Mouse (Mus musculus) midbrain, embryonic 16.5 days (tissue): ENCODE measurements at regions not wholly inside any gene's neighbourhood (a gene's known extent, or its start where the extent isn't known, plus 50 kb on each side); places are given as distances from the start of the nearest gene placed in this dataset.

ENCODE experiments used
- ATAC-seq: fragments of 200-750 bp; cut with Nextera tagmentation; 2 replicates; pipeline ENCODE4 v1.8.0; 2017; ENCODE audit warnings: moderate TSS enrichment
- H3K27ac ChIP-seq: fragments of 300-500 bp; sonication (generic); 2 replicates; pipeline ENCODE4 v1.5.1; 2014; ENCODE audit warnings: mild to moderate bottlenecking, low read length, mixed read lengths
- H3K27me3 ChIP-seq: fragments of 300-500 bp; sonication (generic); 2 replicates; pipeline ENCODE4 v1.6.1; 2014; ENCODE audit warnings: low read depth, low read length, mixed read lengths; ENCODE audit not compliant: control insufficient read depth, insufficient read depth
- H3K36me3 ChIP-seq: fragments of 300-500 bp; sonication (generic); 2 replicates; pipeline ENCODE4 v1.6.1; 2014; ENCODE audit warnings: mild to moderate bottlenecking, low read length, moderate library complexity, mixed read lengths; ENCODE audit not compliant: control insufficient read depth, insufficient read depth
- H3K4me1 ChIP-seq: fragments of 300-500 bp; sonication (generic); 2 replicates; pipeline ENCODE4 v1.6.1; 2014; ENCODE audit warnings: mild to moderate bottlenecking, low read length, mixed read lengths; ENCODE audit not compliant: control insufficient read depth, insufficient read depth
- H3K4me2 ChIP-seq: fragments of 300-500 bp; sonication (generic); 2 replicates; pipeline ENCODE4 v1.6.1; 2014; ENCODE audit warnings: mild to moderate bottlenecking, low read length, mixed read lengths
- H3K4me3 ChIP-seq: fragments of 300-500 bp; sonication (generic); 2 replicates; pipeline ENCODE4 v1.5.1; 2014; ENCODE audit warnings: low read depth, mild to moderate bottlenecking, low read length, moderate library complexity, mixed read lengths
- H3K9ac ChIP-seq: fragments of 300-500 bp; sonication (generic); 2 replicates; pipeline ENCODE4 v1.6.1; 2014; ENCODE audit warnings: low read depth, low read length, mixed read lengths
- H3K9me3 ChIP-seq: fragments of 300-500 bp; sonication (generic); replicated peaks from 2 replicates; pipeline ENCODE4 v1.6.1; 2014; ENCODE audit warnings: mild to moderate bottlenecking, low read length, mixed read lengths; ENCODE audit not compliant: control insufficient read depth, poor library complexity, severe bottlenecking
- WGBS: fragments of 180-500 bp; shearing (Covaris S2); extraction: QIAGEN DNeasy Blood & Tissue Kit; methylation state at CpG from one replicate; pipeline ENCODE4 v1.1.7; 2014; 5-methylcytosine and 5-hydroxymethylcytosine counted together

DNA sequence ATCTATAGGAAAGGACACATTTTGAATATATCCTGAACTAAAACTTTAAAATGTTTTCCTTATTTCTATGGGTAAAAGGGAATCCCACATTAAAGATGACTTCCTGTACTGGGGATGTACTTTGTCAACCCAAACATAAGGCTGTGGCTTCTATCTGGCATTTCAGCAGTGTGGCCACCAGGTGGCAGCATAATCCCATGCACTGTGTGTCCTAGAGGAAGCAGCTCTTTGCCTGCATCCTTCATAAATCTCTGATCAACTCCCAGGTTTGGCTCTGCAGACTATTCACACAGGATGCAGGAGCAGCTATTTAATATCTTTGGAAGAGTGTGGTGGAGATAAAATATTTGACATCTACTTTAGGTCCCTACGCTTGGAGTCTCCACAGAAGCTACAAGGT lies 59.1 kb downstream of the Bmp15 start:
- ATAC-seq, result peak; percentile 91
- Histone ChIP-seq H3K27me3 (no peaks in the 10 kb centered on the region), H3K4me2 (no peak overlapping the region), H3K9me3 (no peaks in the 10 kb centered on the region), H3K4me1 (no peaks in the 10 kb centered on the region), H3K27ac (no peak overlapping the region), H3K9ac (no peak overlapping the region), H3K36me3 (no peaks in the 10 kb centered on the region), H3K4me3 (no peak overlapping the region)
- WGBS, result 77% methylated on average over 1 of the region's 1 CpGs

DNA sequence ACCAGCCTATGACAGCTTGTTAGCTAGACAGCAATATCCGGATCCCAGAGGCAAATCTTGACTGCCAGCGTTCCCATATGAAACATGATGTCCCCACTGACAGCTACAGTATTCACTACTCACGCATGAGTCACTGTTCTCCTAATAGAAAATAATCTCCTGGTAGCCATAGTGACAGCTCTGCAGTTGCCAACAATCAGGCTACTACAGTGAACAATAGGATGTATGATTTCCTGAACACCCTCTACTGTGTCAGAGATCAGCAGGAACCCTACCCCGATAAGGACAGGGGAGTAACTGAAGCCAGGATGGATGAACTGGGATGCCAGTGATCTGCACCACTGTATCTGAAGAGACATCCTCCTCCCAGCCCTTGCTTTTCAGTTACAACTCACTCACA lies 62.0 kb downstream of the Bmp15 start:
- 64% methylated on average over 4 of the region's 4 CpGs for WGBS
- no peak overlapping the region for H3K4me2 ChIP-seq
- H3K27me3 ChIP-seq, result no peaks in the 10 kb centered on the region
- ATAC-seq, result peak; percentile 36; the same call in 1 of the 2 replicates
- H3K4me1 ChIP-seq, result no peaks in the 10 kb centered on the region; the same call in 1 of the 2 replicates
- H3K36me3 ChIP-seq, result no peaks in the 10 kb centered on the region
- no peaks in the 10 kb centered on the region for H3K9me3 ChIP-seq
- H3K9ac ChIP-seq, result no peak overlapping the region
- H3K27ac ChIP-seq, result no peak overlapping the region
- no peak overlapping the region for H3K4me3 ChIP-seq

DNA sequence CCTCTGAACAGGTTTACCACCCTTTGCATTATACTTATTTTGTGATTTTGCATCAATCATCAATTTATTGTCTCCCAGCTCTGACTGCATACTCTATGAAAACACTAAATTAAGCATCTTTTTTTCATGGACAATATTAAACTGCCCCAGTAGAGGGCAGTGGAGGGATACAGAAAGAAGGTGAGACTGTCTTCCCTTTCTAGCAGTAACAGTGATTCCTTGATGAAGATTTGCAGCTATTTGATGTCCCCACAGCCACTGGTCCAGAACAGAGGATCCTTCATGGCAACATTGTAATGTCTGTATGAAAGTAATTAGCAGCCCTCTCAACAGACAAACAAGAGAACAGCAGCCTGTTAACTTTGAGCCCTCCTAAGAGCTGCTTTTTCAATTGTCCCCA lies 66.5 kb downstream of the Bmp15 start:
- no peaks in the 10 kb centered on the region; the same call in 1 of the 2 replicates for H3K4me1 ChIP-seq

DNA sequence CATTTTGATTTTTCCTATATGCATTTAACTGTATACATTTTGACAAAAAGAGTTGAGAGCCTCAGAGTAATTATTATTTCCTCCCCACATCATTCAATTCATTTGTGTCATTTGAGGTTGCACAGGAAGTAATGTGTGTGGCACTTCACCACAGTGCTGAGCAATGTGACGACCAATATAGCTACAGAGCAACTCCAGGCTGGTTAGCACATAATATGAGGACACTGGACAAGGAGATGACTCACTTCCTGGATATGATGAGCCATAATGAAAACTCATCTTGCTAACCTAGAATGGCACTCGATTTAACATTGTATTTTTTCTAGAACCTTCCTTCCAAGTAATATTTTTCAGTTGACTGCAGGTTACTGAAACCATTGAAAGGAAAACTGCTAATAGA lies 67.6 kb downstream of the Bmp15 start:
- no peak overlapping the region for H3K9ac ChIP-seq
- H3K36me3 ChIP-seq, result no peaks in the 10 kb centered on the region
- H3K4me2 ChIP-seq, result no peak overlapping the region
- no peaks in the 10 kb centered on the region for H3K27me3 ChIP-seq
- WGBS, result 58% methylated on average over 2 of the region's 2 CpGs
- ATAC-seq, result no peak
- no peaks in the 10 kb centered on the region for H3K9me3 ChIP-seq
- no peaks in the 10 kb centered on the region; the same call in 1 of the 2 replicates for H3K4me1 ChIP-seq
- no peak overlapping the region for H3K4me3 ChIP-seq
- no peak overlapping the region for H3K27ac ChIP-seq

More for the DNA sequence above, 66.5 kb downstream of the Bmp15 start:
- H3K27me3 ChIP-seq, result no peaks in the 10 kb centered on the region
- H3K4me3 ChIP-seq, result no peak overlapping the region
- no peaks in the 10 kb centered on the region for H3K9me3 ChIP-seq
- H3K36me3 ChIP-seq, result no peaks in the 10 kb centered on the region
- no peak overlapping the region for H3K4me2 ChIP-seq
- H3K27ac ChIP-seq, result no peak overlapping the region
- H3K9ac ChIP-seq, result no peak overlapping the region
- no peak for ATAC-seq
